Mouse (Mus musculus) MEL (cell line): ENCODE results near the gene Ly6g5c. TPM values are rescaled to one million over a fixed set of nuclear protein-coding genes. Genes with fewer than 3 reads are reported as not detected.

Experiments used
- DNase-seq: peaks from one replicate; pipeline ENCODE4 v3.0.0; 2011; ENCODE audit warnings: low read depth, low spot score
- H3K27ac ChIP-seq: 2 replicates; pipeline ENCODE4 v1.5.1; 2012; ENCODE audit warnings: low read depth, mild to moderate bottlenecking, control low read depth, low read length, moderate library complexity; ENCODE audit not compliant: control insufficient read depth
- H3K27me3 ChIP-seq, 2 experiments: fragments of 150-350 bp in 1 of 2; sonication (generic) in 1 of 2; 2 replicates each; pipeline ENCODE4 v1.6.1; 2012; ENCODE audit warnings: low read length in 2 of 2, mild to moderate bottlenecking in 2 of 2, improper control_type of control experiment in 1 of 2, moderate library complexity in 1 of 2; ENCODE audit not compliant: insufficient read depth in 2 of 2, control insufficient read depth in 1 of 2
- H3K36me3 ChIP-seq, 2 experiments: 2 replicates each; pipeline ENCODE4 v1.6.1; 2012 to 2014; ENCODE audit warnings: low read length in 2 of 2, improper control_type of control experiment in 1 of 2, inconsistent platforms in 1 of 2, mild to moderate bottlenecking in 1 of 2; ENCODE audit not compliant: insufficient read depth in 2 of 2, control insufficient read depth in 1 of 2
- H3K4me1 ChIP-seq, 2 experiments: fragments of 150-350 bp in 1 of 2; sonication (generic) in 1 of 2; 2 replicates each; pipeline ENCODE4 v1.6.1; 2012; ENCODE audit warnings: low read length in 2 of 2, improper control_type of control experiment in 1 of 2, mild to moderate bottlenecking in 1 of 2; ENCODE audit not compliant: insufficient read depth in 2 of 2, control insufficient read depth in 1 of 2
- H3K4me3 ChIP-seq, 2 experiments: fragments of 150-350 bp in 1 of 2; sonication (generic) in 1 of 2; 2 replicates each; pipeline ENCODE4 v1.5.1; 2012; ENCODE audit warnings: low read depth in 2 of 2, low read length in 2 of 2, mild to moderate bottlenecking in 2 of 2, moderate library complexity in 2 of 2, control low read depth in 1 of 2, improper control_type of control experiment in 1 of 2; ENCODE audit not compliant: control insufficient read depth in 1 of 2, insufficient read depth in 1 of 2
- H3K79me2 ChIP-seq: 2 replicates; pipeline ENCODE4 v1.6.1; 2012; ENCODE audit warnings: mild to moderate bottlenecking, low read length, moderate library complexity; ENCODE audit not compliant: control insufficient read depth, poor library complexity, insufficient read depth
- H3K9ac ChIP-seq: 2 replicates; pipeline ENCODE4 v1.6.1; 2012; ENCODE audit warnings: low read depth, mild to moderate bottlenecking, control low read depth, low read length, moderate library complexity; ENCODE audit not compliant: control insufficient read depth, poor library complexity, severe bottlenecking
- H3K9me3 ChIP-seq: fragments of 150-350 bp; sonication (generic); replicated peaks from 2 replicates; pipeline ENCODE4 v1.6.1; 2012; ENCODE audit warnings: mild to moderate bottlenecking, low read length, improper control_type of control experiment, moderate library complexity; ENCODE audit not compliant: insufficient read depth
- CHD1 ChIP-seq: IDR thresholded peaks from 2 replicates; pipeline ENCODE4 v1.6.1; 2012; ENCODE audit warnings: low read depth, mild to moderate bottlenecking, inconsistent platforms, low read length, improper control_type of control experiment
- E2F4 ChIP-seq: IDR thresholded peaks from 2 replicates; pipeline ENCODE4 v1.6.1; 2011; ENCODE audit warnings: low read depth, low read length, improper control_type of control experiment, borderline replicate concordance
- ELF1 ChIP-seq: IDR thresholded peaks from 2 replicates; pipeline ENCODE4 v1.6.1; 2014; ENCODE audit warnings: low read depth, mild to moderate bottlenecking, inconsistent platforms, low read length, improper control_type of control experiment, moderate library complexity
- EP300 ChIP-seq, 2 experiments: IDR thresholded peaks; 2 replicates each; pipeline ENCODE4 v1.6.1; 2011; ENCODE audit warnings: improper control_type of control experiment in 2 of 2, low read length in 2 of 2, low read depth in 1 of 2, mild to moderate bottlenecking in 1 of 2
- GATA1 ChIP-seq: IDR thresholded peaks from 2 replicates; pipeline ENCODE4 v1.6.1; 2011; ENCODE audit warnings: low read depth, low read length, improper control_type of control experiment
- JUND ChIP-seq: IDR thresholded peaks from 2 replicates; pipeline ENCODE4 v1.6.1; 2011; ENCODE audit warnings: low read depth, mild to moderate bottlenecking, improper control_type of control experiment, low read length
- KAT2A ChIP-seq: conservative IDR thresholded peaks from 2 replicates; pipeline ENCODE4 v1.6.1; 2012; ENCODE audit warnings: low read depth, low read length, improper control_type of control experiment, inconsistent platforms
- MAZ ChIP-seq: IDR thresholded peaks from 2 replicates; pipeline ENCODE4 v1.6.1; 2012; ENCODE audit warnings: low read depth, mild to moderate bottlenecking, inconsistent platforms, low read length, improper control_type of control experiment
- MEF2A ChIP-seq: IDR thresholded peaks from 2 replicates; pipeline ENCODE4 v1.6.1; 2014; ENCODE audit warnings: low read depth, mild to moderate bottlenecking, inconsistent platforms, low read length, improper control_type of control experiment; ENCODE audit not compliant: poor library complexity, insufficient replicate concordance, severe bottlenecking; ENCODE audit errors: extremely low read depth
- MYB ChIP-seq: IDR thresholded peaks from 2 replicates; pipeline ENCODE4 v1.6.1; 2011; ENCODE audit warnings: mild to moderate bottlenecking, low read depth, low read length, improper control_type of control experiment
- NRF1 ChIP-seq: IDR thresholded peaks from 2 replicates; pipeline ENCODE4 v1.6.1; 2014; ENCODE audit warnings: low read depth, mild to moderate bottlenecking, inconsistent platforms, low read length, improper control_type of control experiment, moderate library complexity; ENCODE audit not compliant: poor library complexity, insufficient read depth, severe bottlenecking
- RAD21 ChIP-seq: IDR thresholded peaks from 2 replicates; pipeline ENCODE4 v1.6.1; 2011; ENCODE audit warnings: mild to moderate bottlenecking, low read depth, low read length, improper control_type of control experiment
- RCOR1 ChIP-seq: IDR thresholded peaks from 2 replicates; pipeline ENCODE4 v1.6.1; 2012; ENCODE audit warnings: low read depth, mild to moderate bottlenecking, inconsistent platforms, low read length, improper control_type of control experiment
- SIN3A ChIP-seq: IDR thresholded peaks from 2 replicates; pipeline ENCODE4 v1.6.1; 2012; ENCODE audit warnings: low read length, improper control_type of control experiment, inconsistent platforms
- USF1 ChIP-seq: IDR thresholded peaks from 2 replicates; pipeline ENCODE4 v1.6.1; 2014; ENCODE audit warnings: low read depth, mild to moderate bottlenecking, inconsistent platforms, low read length, improper control_type of control experiment, moderate library complexity
- ZKSCAN1 ChIP-seq: IDR thresholded peaks from 2 replicates; pipeline ENCODE4 v1.6.1; 2012; ENCODE audit warnings: low read depth, mild to moderate bottlenecking, inconsistent platforms, low read length, improper control_type of control experiment, moderate library complexity
- polyA plus RNA-seq, 2 experiments: library from polyadenylated mRNA; stranded (reverse) in 1 of 2; unstranded in 1 of 2; fragments of >175 nt in 1 of 2; fragments of >200 nt in 1 of 2; gene quantifications; 2 replicates each; pipeline versions ENCODE4 v1.2.1 to v1.2.4; 2012; ENCODE audit warnings: low replicate concordance in 2 of 2, low read depth in 1 of 2; ENCODE audit not compliant: insufficient read length in 2 of 2, insufficient read depth in 1 of 2, missing spikeins in 1 of 2
- total RNA-seq: library from RNA; depleted of rRNA; stranded (reverse); fragments of 300-350 nt; gene quantifications from 2 replicates; pipeline ENCODE4 v1.2.3, GENCODE M21; 2012

Ly6g5c gene
- total and polyA plus RNA-seq, 3 experiments, result not detected

- Histone ChIP-seq H3K9ac (no peak overlapping the region), H3K4me1 (peaks cover 0 to 16% of the 10 kb centered on the region in 2 experiments; a peak in 3 of 4 replicates)
- 0 out of 2 replicates have a peak, but pooled peaks have one; percentile 38 for TF ChIP-seq JUND
- TF ChIP-seq MEF2A, result no peak
- TF ChIP-seq GATA1, result peak; percentile 45; the same call in 1 of the 2 replicates
- no peak for TF ChIP-seq ELF1
- no peak for TF ChIP-seq RAD21
- no peak for TF ChIP-seq CHD1
- TF ChIP-seq SIN3A, result no peak
- no peak for TF ChIP-seq RCOR1
- TF ChIP-seq EP300 (IDR thresholded peaks at IDR 0.05; ENCODE audit: low read depth in 1 of 2, low read length in 2 of 2), result peak in 1 of 2 experiments; percentile 17; a peak in 1 of 4 replicates
- no peak for TF ChIP-seq NRF1
- TF ChIP-seq, all 39 proteins: peak for 3
- H3K27me3 ChIP-seq, result no peaks in the 10 kb centered on the region
- H3K79me2 ChIP-seq, result no peaks in the 10 kb centered on the region
- no peak overlapping the region for H3K4me3 ChIP-seq
- no peaks in the 10 kb centered on the region; a peak in 1 of 4 replicates for H3K36me3 ChIP-seq
- no peaks in the 10 kb centered on the region for H3K9me3 ChIP-seq
- DNase-seq, result peak; percentile 50
- H3K27ac ChIP-seq, result no peak overlapping the region
Measured at GRCm38 (mm10) chr17:35068213-35068914, 39.7 kb upstream of the Ly6g5c start.

- no peaks in the 10 kb centered on the region for H3K27me3 ChIP-seq
- no peak for TF ChIP-seq USF1
- TF ChIP-seq MYB, result 0 out of 2 replicates have a peak, but pooled peaks have one; percentile 8
- TF ChIP-seq JUND, result no peak
- TF ChIP-seq KAT2A, result no peak
- TF ChIP-seq MAZ, result no peak
- no peak for TF ChIP-seq E2F4
- no peak for TF ChIP-seq ZKSCAN1
- TF ChIP-seq, all 39 proteins: peak for 1
- no peak overlapping the region for H3K9ac ChIP-seq
- no peak overlapping the region for H3K4me3 ChIP-seq
- DNase-seq, result no peak
- no peak overlapping the region for H3K27ac ChIP-seq
- H3K36me3 ChIP-seq, result no peaks in the 10 kb centered on the region; a peak in 1 of 4 replicates
- no peaks in the 10 kb centered on the region for H3K79me2 ChIP-seq
- H3K4me1 ChIP-seq, result peaks cover 0 to 16% of the 10 kb centered on the region in 2 experiments; a peak in 3 of 4 replicates
- H3K9me3 ChIP-seq, result no peaks in the 10 kb centered on the region
Measured at GRCm38 (mm10) chr17:35070556-35071229, 37.4 kb upstream of the Ly6g5c start.
